Mouse (Mus musculus) kidney, embryonic 14.5 days (tissue): ENCODE measurements around the gene Arid1b. TPM values are rescaled to one million over a fixed set of nuclear protein-coding genes. Genes with fewer than 3 reads are reported as not detected.
A peak's percentile ranks its signal among the peaks of the same experiment; 100 is the strongest.

Experiments
- ATAC-seq: fragments of 200-750 bp; cut with Nextera tagmentation; 2 replicates; pipeline ENCODE4 v1.8.0; 2017; ENCODE audit warnings: moderate number of reproducible peaks, mild to moderate bottlenecking, moderate TSS enrichment, moderate library complexity; ENCODE audit not compliant: low FRiP score, low TSS enrichment
- H3K27ac ChIP-seq: fragments of 300-500 bp; sonication (generic); 2 replicates; pipeline ENCODE4 v1.5.1; 2014; ENCODE audit warnings: low read depth, mild to moderate bottlenecking, low read length, moderate library complexity, mixed read lengths
- H3K27me3 ChIP-seq: fragments of 300-500 bp; sonication (generic); 2 replicates; pipeline ENCODE4 v1.6.1; 2014; ENCODE audit warnings: mild to moderate bottlenecking, low read length; ENCODE audit not compliant: control insufficient read depth, insufficient read depth
- H3K36me3 ChIP-seq: fragments of 300-500 bp; sonication (generic); 2 replicates; pipeline ENCODE4 v1.6.1; 2014; ENCODE audit warnings: low read length, mixed read lengths; ENCODE audit not compliant: control insufficient read depth, insufficient read depth
- H3K4me1 ChIP-seq: fragments of 300-500 bp; sonication (generic); 2 replicates; pipeline ENCODE4 v1.6.1; 2014; ENCODE audit warnings: low read length, mixed read lengths; ENCODE audit not compliant: control insufficient read depth, insufficient read depth
- H3K4me2 ChIP-seq: fragments of 300-500 bp; sonication (generic); replicated peaks from 2 replicates; pipeline ENCODE4 v1.6.1; 2014; ENCODE audit warnings: low read depth, mild to moderate bottlenecking, low read length
- H3K4me3 ChIP-seq: fragments of 300-500 bp; sonication (generic); 2 replicates; pipeline ENCODE4 v1.5.1; 2014; ENCODE audit warnings: mild to moderate bottlenecking, low read length
- H3K9ac ChIP-seq: fragments of 300-500 bp; sonication (generic); 2 replicates; pipeline ENCODE4 v1.6.1; 2014; ENCODE audit warnings: low read depth, mild to moderate bottlenecking, low read length, moderate library complexity
- H3K9me3 ChIP-seq: fragments of 300-500 bp; sonication (generic); 2 replicates; pipeline ENCODE4 v1.6.1; 2016; ENCODE audit warnings: low read length; ENCODE audit not compliant: control insufficient read depth
- WGBS: fragments of 180-500 bp; shearing (Covaris S2); extraction: QIAGEN DNeasy Blood & Tissue Kit; methylation state at CpG from one replicate; pipeline ENCODE4 v1.1.7; 2014; 5-methylcytosine and 5-hydroxymethylcytosine counted together
- polyA plus RNA-seq: library from polyadenylated mRNA; unstranded; fragments of >200 nt; fragmentation: Nextera tagmentation; extraction: Ambion mirVana; gene quantifications from 2 replicates; pipeline ENCODE4 v1.2.1, GENCODE M21; 2014

Arid1b gene
- polyA plus RNA-seq, 1 experiment from 2014 or later: 19.2 TPM

GRCm38 (mm10) chr17:5344426-5344825, 350.3 kb downstream of the Arid1b start:
- Histone ChIP-seq H3K27me3 (no peaks in the 10 kb centered on the region), H3K9ac (no peak overlapping the region), H3K27ac (no peak overlapping the region), H3K9me3 (no peaks in the 10 kb centered on the region), H3K4me2 (no peak overlapping the region), H3K4me3 (no peak overlapping the region), H3K36me3 (peaks cover 51% of the 10 kb centered on the region), H3K4me1 (no peaks in the 10 kb centered on the region)
- WGBS: 97% methylated on average over 1 of the region's 1 CpGs
- no peak for ATAC-seq

- ATAC-seq: no peak
- WGBS: 87% methylated on average over 5 of the region's 5 CpGs
- H3K36me3 ChIP-seq: peaks cover 39% of the 10 kb centered on the region
- no peak overlapping the region for H3K4me2 ChIP-seq
- H3K9ac ChIP-seq: no peak overlapping the region
- H3K27ac ChIP-seq: no peak overlapping the region
- no peak overlapping the region for H3K4me3 ChIP-seq
- H3K27me3 ChIP-seq: no peaks in the 10 kb centered on the region
- no peaks in the 10 kb centered on the region for H3K9me3 ChIP-seq
- H3K4me1 ChIP-seq: no peaks in the 10 kb centered on the region
Observed at GRCm38 (mm10) chr17:5345810-5346209, 351.7 kb downstream of the Arid1b start.

- no peak for ATAC-seq
- Histone ChIP-seq H3K4me1 (no peaks in the 10 kb centered on the region), H3K4me3 (no peak overlapping the region), H3K27ac (no peak overlapping the region), H3K9me3 (no peaks in the 10 kb centered on the region), H3K36me3 (no peaks in the 10 kb centered on the region), H3K4me2 (no peak overlapping the region), H3K27me3 (no peaks in the 10 kb centered on the region), H3K9ac (no peak overlapping the region)
- 72% methylated on average over 5 of the region's 5 CpGs for WGBS
Observed at GRCm38 (mm10) chr17:5352901-5353300, 358.8 kb downstream of the Arid1b start.

GRCm38 (mm10) chr17:5360759-5361158, 366.6 kb downstream of the Arid1b start:
- no peak overlapping the region for H3K9ac ChIP-seq
- H3K4me1 ChIP-seq: 0 out of 2 replicates have a peak, but pooled peaks cover 2% of the 10 kb centered on the region
- H3K9me3 ChIP-seq: no peaks in the 10 kb centered on the region
- 88% methylated on average over 2 of the region's 2 CpGs for WGBS
- no peak overlapping the region for H3K4me2 ChIP-seq
- no peaks in the 10 kb centered on the region for H3K36me3 ChIP-seq
- ATAC-seq: no peak
- H3K4me3 ChIP-seq: no peak overlapping the region
- H3K27ac ChIP-seq: no peak overlapping the region
- H3K27me3 ChIP-seq: no peaks in the 10 kb centered on the region

GRCm38 (mm10) chr17:5365992-5366398, 371.9 kb downstream of the Arid1b start:
- Histone ChIP-seq H3K4me2 (no peak overlapping the region), H3K36me3 (no peaks in the 10 kb centered on the region), H3K9me3 (no peaks in the 10 kb centered on the region), H3K4me1 (0 out of 2 replicates have a peak, but pooled peaks cover 4% of the 10 kb centered on the region), H3K27ac (no peak overlapping the region), H3K9ac (no peak overlapping the region), H3K27me3 (no peaks in the 10 kb centered on the region), H3K4me3 (no peak overlapping the region)
- peak; percentile 55; the same call in 1 of the 2 replicates for ATAC-seq
- 15% methylated on average over 8 of the region's 8 CpGs for WGBS

GRCm38 (mm10) chr17:5371032-5371431, 376.9 kb downstream of the Arid1b start:
- Histone ChIP-seq H3K4me2 (no peak overlapping the region), H3K27me3 (no peaks in the 10 kb centered on the region), H3K36me3 (no peaks in the 10 kb centered on the region), H3K27ac (no peak overlapping the region), H3K9me3 (no peaks in the 10 kb centered on the region), H3K4me3 (no peak overlapping the region), H3K4me1 (no peaks in the 10 kb centered on the region), H3K9ac (no peak overlapping the region)
- 78% methylated on average over 4 of the region's 4 CpGs for WGBS
- no peak for ATAC-seq

GRCm38 (mm10) chr17:5371521-5371920, 377.4 kb downstream of the Arid1b start:
- no peaks in the 10 kb centered on the region for H3K36me3 ChIP-seq
- H3K27ac ChIP-seq: no peak overlapping the region
- H3K9ac ChIP-seq: no peak overlapping the region
- no peak overlapping the region for H3K4me3 ChIP-seq
- no peaks in the 10 kb centered on the region for H3K4me1 ChIP-seq
- no peak overlapping the region for H3K4me2 ChIP-seq
- no peaks in the 10 kb centered on the region for H3K27me3 ChIP-seq
- 71% methylated on average over 7 of the region's 7 CpGs for WGBS
- ATAC-seq: no peak
- no peaks in the 10 kb centered on the region for H3K9me3 ChIP-seq

GRCm38 (mm10) chr17:5372951-5373350, 378.8 kb downstream of the Arid1b start:
- WGBS: 85% methylated on average over 8 of the region's 8 CpGs

GRCm38 (mm10) chr17:5377151-5377929, 383.2 kb downstream of the Arid1b start:
- no peak overlapping the region for H3K4me3 ChIP-seq
- WGBS: 36% methylated on average over 11 of the region's 11 CpGs
- 0 out of 2 replicates have a peak overlapping the region, but pooled peaks have one; percentile 5 for H3K4me2 ChIP-seq
- no peak for ATAC-seq
- H3K27me3 ChIP-seq: no peaks in the 10 kb centered on the region
- H3K36me3 ChIP-seq: no peaks in the 10 kb centered on the region
- no peak overlapping the region for H3K27ac ChIP-seq
- H3K9ac ChIP-seq: no peak overlapping the region
- no peaks in the 10 kb centered on the region for H3K4me1 ChIP-seq
- no peaks in the 10 kb centered on the region for H3K9me3 ChIP-seq

More at GRCm38 (mm10) chr17:5372951-5373350, 378.8 kb downstream of the Arid1b start:
- no peaks in the 10 kb centered on the region for H3K27me3 ChIP-seq
- no peaks in the 10 kb centered on the region for H3K4me1 ChIP-seq
- no peak overlapping the region for H3K27ac ChIP-seq
- H3K36me3 ChIP-seq: no peaks in the 10 kb centered on the region
- no peak overlapping the region for H3K4me2 ChIP-seq
- no peak overlapping the region for H3K9ac ChIP-seq
- no peaks in the 10 kb centered on the region for H3K9me3 ChIP-seq
- no peak for ATAC-seq
- H3K4me3 ChIP-seq: no peak overlapping the region
